Mouse (Mus musculus) spleen, adult 18-20 months (tissue): Measurements from ENCODE around the gene Tmco1.
"Not testable (repeated sequence)": the region's sequence is repeated elsewhere in the genome, so short reads cannot be mapped to it uniquely, and the experiment has no call there.

Source experiments
- DNase-seq, 2 experiments: peaks; one replicate each; pipeline ENCODE4 v3.0.0; 2022; ENCODE audit warnings: mixed read lengths in 2 of 2

Gene Tmco1

GRCm38 (mm10) chr1:167339177-167339781 is 31.1 kb downstream of the Tmco1 start:
- no peak for DNase-seq

- DNase-seq, result no peak
Observed at GRCm38 (mm10) chr1:167340111-167340787, 32.1 kb downstream of the Tmco1 start.

- DNase-seq, result no peak
Observed at GRCm38 (mm10) chr1:167340910-167341528, 32.8 kb downstream of the Tmco1 start.

- no peak for DNase-seq
Observed at GRCm38 (mm10) chr1:167342831-167343230, 34.7 kb downstream of the Tmco1 start.

- not testable (repeated sequence) for DNase-seq
Observed at GRCm38 (mm10) chr1:167345994-167346520, 37.9 kb downstream of the Tmco1 start.

- DNase-seq, result not testable (repeated sequence)
Observed at GRCm38 (mm10) chr1:167349206-167349605, 41.0 kb downstream of the Tmco1 start.

- peak; percentile 74 to 85 for DNase-seq
Observed at GRCm38 (mm10) chr1:167349815-167350596, 41.8 kb downstream of the Tmco1 start, which contains the start of gene Aldh9a1. Aldh9a1 (plus strand) TSS chr1:167349991.

GRCm38 (mm10) chr1:167350597-167351415 is 42.6 kb downstream of the Tmco1 start:
- no peak for DNase-seq

GRCm38 (mm10) chr1:167352403-167352802 is 44.2 kb downstream of the Tmco1 start:
- no peak for DNase-seq

GRCm38 (mm10) chr1:167357387-167357786 is 49.2 kb downstream of the Tmco1 start:
- no peak for DNase-seq

- no peak for DNase-seq
Observed at GRCm38 (mm10) chr1:167358731-167359130, 50.6 kb downstream of the Tmco1 start.

GRCm38 (mm10) chr1:167360268-167360667 is 52.1 kb downstream of the Tmco1 start:
- no peak for DNase-seq

GRCm38 (mm10) chr1:167362819-167363218 is 54.6 kb downstream of the Tmco1 start:
- DNase-seq, result no peak

GRCm38 (mm10) chr1:167363322-167363721 is 55.1 kb downstream of the Tmco1 start:
- DNase-seq, result no peak

- DNase-seq, result no peak
Observed at GRCm38 (mm10) chr1:167365808-167366207, 57.6 kb downstream of the Tmco1 start.

GRCm38 (mm10) chr1:167366621-167367020 is 58.4 kb downstream of the Tmco1 start:
- no peak for DNase-seq

- no peak for DNase-seq
Observed at GRCm38 (mm10) chr1:167368018-167368417, 59.8 kb downstream of the Tmco1 start.

- DNase-seq, result no peak
Observed at GRCm38 (mm10) chr1:167368513-167368912, 60.3 kb downstream of the Tmco1 start.

GRCm38 (mm10) chr1:167369905-167370304 is 61.7 kb downstream of the Tmco1 start:
- DNase-seq, result peak; percentile 70 to 92

GRCm38 (mm10) chr1:167372739-167373138 is 64.6 kb downstream of the Tmco1 start:
- no peak for DNase-seq

- peak; percentile 71 to 75 for DNase-seq
Observed at GRCm38 (mm10) chr1:167374003-167374784, 66.0 kb downstream of the Tmco1 start.
